Mouse (Mus musculus): ENCODE results near the gene Ldb3.

DNA sequence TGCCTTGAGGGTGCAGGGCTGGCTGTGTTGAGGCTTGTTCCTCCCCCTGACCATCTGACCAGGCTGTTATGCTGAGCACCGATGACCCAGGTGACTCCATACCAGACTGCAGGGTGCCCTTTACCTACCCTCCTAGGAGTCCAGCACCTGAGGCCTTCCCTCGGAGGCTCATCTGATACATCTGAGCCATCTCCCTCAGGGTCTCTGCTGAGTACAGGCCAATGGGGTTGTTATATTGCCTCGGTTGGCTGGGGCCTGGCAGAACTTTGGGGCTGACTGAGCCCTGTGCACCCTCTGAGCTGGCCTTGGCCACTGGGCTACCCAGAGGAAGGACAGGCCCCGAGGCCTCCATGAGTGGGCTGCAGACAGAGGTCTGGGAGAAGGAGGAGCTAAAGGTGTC lies 11.6 kb downstream of the Ldb3 start:
- TF ChIP-seq CTCF (conservative IDR thresholded peaks at IDR 0.05; ENCODE audit: low read length) (no peak), POU5F1 (IDR thresholded peaks at IDR 0.05; ENCODE audit: borderline replicate concordance, low read length) (no peak)
